Mouse (Mus musculus): Measurements from ENCODE around the gene Hist2h2bb. TPM values are rescaled to one million over a fixed set of nuclear protein-coding genes. Genes with fewer than 3 reads are reported as not detected.
A peak's percentile ranks its signal among the peaks of the same experiment; 100 is the strongest.
"Not testable (repeated sequence)": the region's sequence is repeated elsewhere in the genome, so short reads cannot be mapped to it uniquely, and the experiment has no call there.

Gene Hist2h2bb
- polyA plus RNA-seq, 1 experiment from 2014 or later, result 3.2 TPM

GRCm38 (mm10) chr3:96238954-96239793 is 30.4 kb upstream of the Hist2h2bb start, which contains the start of gene Hist2h3c2:
Gene Hist2h3c2 (minus strand): TSS chr3:96239127.
- WGBS, result 2% methylated on average over 9 of the region's 68 CpGs

DNA sequence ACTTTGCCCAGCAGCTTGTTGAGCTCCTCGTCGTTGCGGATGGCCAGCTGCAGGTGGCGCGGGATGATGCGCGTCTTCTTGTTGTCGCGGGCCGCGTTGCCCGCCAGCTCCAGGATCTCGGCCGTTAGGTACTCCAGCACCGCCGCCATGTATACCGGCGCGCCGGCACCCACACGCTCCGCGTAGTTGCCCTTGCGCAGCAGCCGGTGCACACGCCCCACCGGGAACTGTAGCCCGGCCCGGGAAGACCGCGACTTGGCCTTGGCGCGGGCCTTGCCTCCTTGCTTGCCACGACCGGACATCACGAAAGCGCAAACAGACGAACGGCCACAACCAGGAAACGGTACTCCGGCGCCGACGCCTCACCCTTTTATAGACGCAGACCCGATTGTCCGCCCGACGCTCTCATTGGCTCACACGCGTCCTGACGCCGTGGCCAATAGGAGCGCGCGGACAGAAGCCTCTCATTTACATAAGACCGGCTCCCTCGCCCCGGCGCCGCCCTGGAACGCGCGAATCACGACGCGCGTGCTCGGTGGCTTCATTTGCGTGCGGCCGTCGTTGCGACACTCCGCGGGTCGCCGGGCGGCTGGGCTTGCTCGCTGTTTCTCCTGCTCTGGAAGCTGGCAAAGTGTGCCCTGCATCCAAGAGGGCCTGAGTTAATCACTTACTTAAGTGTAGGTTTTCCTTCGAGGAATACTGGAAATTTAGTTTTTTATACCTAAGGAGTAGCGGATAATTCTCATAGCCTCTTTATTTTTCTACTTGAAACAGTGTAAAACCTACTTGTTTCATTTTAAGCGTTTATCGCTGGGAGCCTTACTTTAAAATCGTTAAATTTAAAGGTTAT is 29.4 kb upstream of the Hist2h2bb start, which contains the start of gene Hist2h2aa2:
Hist2h2aa2 (minus strand) TSS at position 328 of the 850 bp plus-strand sequence.
- not testable (repeated sequence) for H3K9me3 ChIP-seq (ENCODE audit: control insufficient read depth, low read length); H3K27me3 ChIP-seq (replicated peaks; ENCODE audit: control insufficient read depth, insufficient read depth, low read length); H3K36me3 ChIP-seq (ENCODE audit: control insufficient read depth, insufficient read depth)
- H3K4me2 ChIP-seq (ENCODE audit: low read length), result peak within 1 kb of the TSS; percentile 58
- peak within 1 kb of the TSS; percentile 85 for H3K27ac ChIP-seq (ENCODE audit: low read length)
- H3K4me3 ChIP-seq (replicated peaks; ENCODE audit: low read length), result peak within 1 kb of the TSS; percentile 42
- peak; percentile 86 for ATAC-seq
- peaks cover 22% of the 10 kb centered on the region for H3K4me1 ChIP-seq (replicated peaks; ENCODE audit: control insufficient read depth, insufficient read depth, low read length)
- 4% methylated on average over 23 of the region's 85 CpGs for WGBS
- H3K9ac ChIP-seq (replicated peaks; ENCODE audit: low read depth, low read length), result peak within 1 kb of the TSS; percentile 46; the same call in 1 of the 2 replicates

More at GRCm38 (mm10) chr3:96238954-96239793, 30.4 kb upstream of the Hist2h2bb start, which contains the start of gene Hist2h3c2:
- Histone ChIP-seq H3K4me2 (ENCODE audit: low read length) (peak within 1 kb of the TSS; percentile 48), H3K9ac (replicated peaks; ENCODE audit: low read depth, low read length) (peak within 1 kb of the TSS; percentile 51), H3K4me1 (replicated peaks; ENCODE audit: control insufficient read depth, insufficient read depth, low read length) (peaks cover 16% of the 10 kb centered on the region), H3K27ac (ENCODE audit: low read length) (peak within 1 kb of the TSS; percentile 42), H3K4me3 (replicated peaks; ENCODE audit: low read length) (peak within 1 kb of the TSS; percentile 40)
- H3K9me3 ChIP-seq (ENCODE audit: control insufficient read depth, low read length); H3K36me3 ChIP-seq (ENCODE audit: control insufficient read depth, insufficient read depth); H3K27me3 ChIP-seq (replicated peaks; ENCODE audit: control insufficient read depth, insufficient read depth, low read length): not testable (repeated sequence)
- peak; percentile 87 for ATAC-seq

- Histone ChIP-seq H3K9me3 (ENCODE audit: control insufficient read depth, low read length) (no peaks in the 10 kb centered on the region), H3K4me1 (replicated peaks; ENCODE audit: control insufficient read depth, insufficient read depth, low read length) (peaks cover 22% of the 10 kb centered on the region), H3K27ac (ENCODE audit: low read length) (peak overlapping the region; percentile 78), H3K9ac (replicated peaks; ENCODE audit: low read depth, low read length) (peak overlapping the region; percentile 45; the same call in 1 of the 2 replicates), H3K4me3 (replicated peaks; ENCODE audit: low read length) (no peak overlapping the region), H3K36me3 (ENCODE audit: control insufficient read depth, insufficient read depth) (no peaks in the 10 kb centered on the region), H3K27me3 (replicated peaks; ENCODE audit: control insufficient read depth, insufficient read depth, low read length) (no peaks in the 10 kb centered on the region), H3K4me2 (ENCODE audit: low read length) (peak overlapping the region; percentile 58)
- no peak for ATAC-seq
- WGBS, result 68% methylated on average over 9 of the region's 9 CpGs
These were observed 28.8 kb upstream of the Hist2h2bb start for GRCm38 (mm10) chr3:96240799-96241197.

GRCm38 (mm10) chr3:96243921-96244572 is 25.5 kb upstream of the Hist2h2bb start:
- no peak for ATAC-seq
- Histone ChIP-seq H3K27me3 (replicated peaks; ENCODE audit: control insufficient read depth, insufficient read depth, low read length) (no peaks in the 10 kb centered on the region), H3K9ac (replicated peaks; ENCODE audit: low read depth, low read length) (no peak overlapping the region; the same call in 1 of the 2 replicates), H3K9me3 (ENCODE audit: control insufficient read depth, low read length) (no peaks in the 10 kb centered on the region), H3K27ac (ENCODE audit: low read length) (0 out of 2 replicates have a peak overlapping the region, but pooled peaks have one; percentile 96), H3K4me1 (replicated peaks; ENCODE audit: control insufficient read depth, insufficient read depth, low read length) (peaks cover 14% of the 10 kb centered on the region), H3K4me3 (replicated peaks; ENCODE audit: low read length) (no peak overlapping the region), H3K4me2 (ENCODE audit: low read length) (no peak overlapping the region; the same call in 1 of the 2 replicates), H3K36me3 (ENCODE audit: control insufficient read depth, insufficient read depth) (no peaks in the 10 kb centered on the region)
- 82% methylated on average over 7 of the region's 7 CpGs for WGBS

- Histone ChIP-seq H3K27ac (ENCODE audit: low read length) (peak within 1 kb of the TSS; percentile 96), H3K4me1 (replicated peaks; ENCODE audit: control insufficient read depth, insufficient read depth, low read length) (peaks cover 14% of the 10 kb centered on the region), H3K4me2 (ENCODE audit: low read length) (peak within 1 kb of the TSS; percentile 64), H3K4me3 (replicated peaks; ENCODE audit: low read length) (peak within 1 kb of the TSS; percentile 53), H3K9ac (replicated peaks; ENCODE audit: low read depth, low read length) (peak within 1 kb of the TSS; percentile 75)
- WGBS, result under 1% methylated on average over 20 of the region's 88 CpGs
- not testable (repeated sequence) for H3K9me3 ChIP-seq (ENCODE audit: control insufficient read depth, low read length); H3K36me3 ChIP-seq (ENCODE audit: control insufficient read depth, insufficient read depth); H3K27me3 ChIP-seq (replicated peaks; ENCODE audit: control insufficient read depth, insufficient read depth, low read length)
- peak; percentile 90 for ATAC-seq
These were observed 24.3 kb upstream of the Hist2h2bb start, which contains the start of gene Hist2h2aa1 for GRCm38 (mm10) chr3:96245003-96245886. Gene Hist2h2aa1 (plus strand): TSS chr3:96245497.

- H3K27ac ChIP-seq (ENCODE audit: low read length); H3K36me3 ChIP-seq (ENCODE audit: control insufficient read depth, insufficient read depth); H3K9me3 ChIP-seq (ENCODE audit: control insufficient read depth, low read length); H3K27me3 ChIP-seq (replicated peaks; ENCODE audit: control insufficient read depth, insufficient read depth, low read length); H3K9ac ChIP-seq (replicated peaks; ENCODE audit: low read depth, low read length); ATAC-seq: not testable (repeated sequence)
- Histone ChIP-seq H3K4me2 (ENCODE audit: low read length) (peak overlapping the region; percentile 39), H3K4me3 (replicated peaks; ENCODE audit: low read length) (peak overlapping the region; percentile 38), H3K4me1 (replicated peaks; ENCODE audit: control insufficient read depth, insufficient read depth, low read length) (peaks cover 12% of the 10 kb centered on the region)
- WGBS, result 0% methylated on average over 9 of the region's 21 CpGs
These were observed 23.5 kb upstream of the Hist2h2bb start for GRCm38 (mm10) chr3:96246018-96246417.

- not testable (repeated sequence) for H3K27ac ChIP-seq (ENCODE audit: low read length)
- H3K9ac ChIP-seq (replicated peaks; ENCODE audit: low read depth, low read length), result peak within 1 kb of the TSS; percentile 37; the same call in 1 of the 2 replicates
These were observed 23.1 kb upstream of the Hist2h2bb start, which contains the start of gene Hist2h3c1 for GRCm38 (mm10) chr3:96246427-96246856. Gene Hist2h3c1 (plus strand): TSS chr3:96246685.

More at GRCm38 (mm10) chr3:96246427-96246856, 23.1 kb upstream of the Hist2h2bb start, which contains the start of gene Hist2h3c1:
- peaks cover 12% of the 10 kb centered on the region for H3K4me1 ChIP-seq (replicated peaks; ENCODE audit: control insufficient read depth, insufficient read depth, low read length)
- ATAC-seq, result peak; percentile 87
- peak within 1 kb of the TSS; percentile 38 for H3K4me3 ChIP-seq (replicated peaks; ENCODE audit: low read length)
- not testable (repeated sequence) for H3K9me3 ChIP-seq (ENCODE audit: control insufficient read depth, low read length); H3K27me3 ChIP-seq (replicated peaks; ENCODE audit: control insufficient read depth, insufficient read depth, low read length); H3K36me3 ChIP-seq (ENCODE audit: control insufficient read depth, insufficient read depth)
- no CpG with 5 or more reads among the region's 47 CpGs for WGBS
- H3K4me2 ChIP-seq (ENCODE audit: low read length), result peak within 1 kb of the TSS; percentile 39
